Mouse (Mus musculus) kidney, postnatal 0 days (tissue): ENCODE data around the gene Usp40. TPM values are rescaled to one million over a fixed set of nuclear protein-coding genes. Genes with fewer than 3 reads are reported as not detected.
"Not testable (repeated sequence)": the region's sequence is repeated elsewhere in the genome, so short reads cannot be mapped to it uniquely, and the experiment has no call there.

Source experiments
- ATAC-seq: fragments of 200-750 bp; cut with Nextera tagmentation; replicated peaks from 2 replicates; pipeline ENCODE4 v1.8.0; 2017; ENCODE audit warnings: low read depth, moderate number of reproducible peaks, moderate TSS enrichment, moderate library complexity; ENCODE audit not compliant: low FRiP score
- DNase-seq: peaks from one replicate; pipeline ENCODE4 v3.0.0-alpha.2; 2016; ENCODE audit warnings: low spot score
- H3K27ac ChIP-seq: fragments of 300-500 bp; sonication (generic); 2 replicates; pipeline ENCODE4 v1.5.1; 2014; ENCODE audit warnings: mild to moderate bottlenecking
- H3K27me3 ChIP-seq: fragments of 300-500 bp; sonication (generic); 2 replicates; pipeline ENCODE4 v1.6.1; 2014; ENCODE audit warnings: low read length, mixed read lengths; ENCODE audit not compliant: insufficient read depth
- H3K36me3 ChIP-seq: fragments of 300-500 bp; sonication (generic); 2 replicates; pipeline ENCODE4 v1.6.1; 2014; ENCODE audit warnings: low read length, mixed read lengths; ENCODE audit not compliant: insufficient read depth
- H3K4me1 ChIP-seq: fragments of 300-500 bp; sonication (generic); replicated peaks from 2 replicates; pipeline ENCODE4 v1.6.1; 2014; ENCODE audit warnings: antibody characterized with exemption, low read length, mixed read lengths; ENCODE audit not compliant: insufficient read depth
- H3K4me2 ChIP-seq: fragments of 300-500 bp; sonication (generic); 2 replicates; pipeline ENCODE4 v1.6.1; 2014; ENCODE audit warnings: mild to moderate bottlenecking, low read length, moderate library complexity, mixed read lengths
- H3K4me3 ChIP-seq: fragments of 300-500 bp; sonication (generic); replicated peaks from 2 replicates; pipeline ENCODE4 v1.5.1; 2014; ENCODE audit warnings: low read depth, low read length
- H3K9ac ChIP-seq: fragments of 300-500 bp; sonication (generic); 2 replicates; pipeline ENCODE4 v1.6.1; 2014; ENCODE audit warnings: low read depth, low read length
- H3K9me3 ChIP-seq: fragments of 300-500 bp; sonication (generic); replicated peaks from 2 replicates; pipeline ENCODE4 v1.6.1; 2016; ENCODE audit warnings: low read length, inconsistent platforms, mixed read lengths
- CTCF ChIP-seq: IDR thresholded peaks from 2 replicates; pipeline ENCODE4 v1.5.1; 2016; ENCODE audit warnings: antibody characterized with exemption, low read depth, mild to moderate bottlenecking, moderate library complexity
- WGBS: fragments of 180-500 bp; shearing (Covaris S2); extraction: QIAGEN DNeasy Blood & Tissue Kit; methylation state at CpG from one replicate; pipeline ENCODE4 v1.1.7; 2014; 5-methylcytosine and 5-hydroxymethylcytosine counted together
- polyA plus RNA-seq: library from polyadenylated mRNA; unstranded; fragments of >200 nt; fragmentation: Nextera tagmentation; extraction: Ambion mirVana; gene quantifications from 2 replicates; pipeline ENCODE4 v1.2.1, GENCODE M21; 2015

Usp40 gene
- polyA plus RNA-seq: 18.7 and 22.6 TPM in 2 replicates

DNA sequence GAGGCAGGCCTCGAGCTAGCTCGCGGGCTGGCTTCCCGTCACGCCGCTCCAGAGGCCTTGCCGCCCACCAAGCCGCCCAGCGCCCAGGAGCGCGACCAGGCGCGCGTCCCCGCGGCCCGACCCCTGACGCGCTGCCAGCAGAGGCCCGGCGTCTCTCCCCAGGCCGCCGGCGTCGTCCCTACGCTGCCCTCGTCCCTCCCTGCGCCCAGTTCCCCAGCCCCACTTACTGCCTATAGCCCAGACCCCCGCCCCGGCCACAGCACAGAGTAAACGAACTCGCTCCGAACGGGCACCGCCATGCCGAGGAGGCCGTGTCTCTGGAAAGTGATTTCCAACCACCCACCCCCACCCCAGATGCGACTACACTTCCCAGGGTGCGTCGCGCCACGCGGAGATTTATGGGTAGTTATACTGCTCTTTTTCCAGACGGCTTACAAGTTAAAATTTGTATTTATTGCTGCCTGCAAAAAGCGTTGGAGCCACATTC is at the start of gene Usp40:
Gene Usp40, minus strand, starts transcription at position 341 of the 487 bp plus-strand sequence.
- peak; percentile 92 for ATAC-seq
- 0 out of 2 replicates have a peak, but pooled peaks cover 8% of the 10 kb centered on the region for H3K4me1 ChIP-seq

GRCm38 (mm10) chr1:88055088-88055487 is 46.7 kb upstream of the Usp40 start, which contains the start of gene Ugt1a10:
Gene Ugt1a10 (plus strand): TSS chr1:88055388.
- no peaks in the 10 kb centered on the region for H3K4me1 ChIP-seq
- no peak for DNase-seq
- no peak within 1 kb of the TSS for H3K9ac ChIP-seq
- 54% methylated on average over 1 of the region's 1 CpGs for WGBS
- no peak for TF ChIP-seq CTCF
- H3K9me3 ChIP-seq: no peaks in the 10 kb centered on the region
- H3K4me3 ChIP-seq: no peak within 1 kb of the TSS
- H3K36me3 ChIP-seq: no peaks in the 10 kb centered on the region
- no peak within 1 kb of the TSS for H3K27ac ChIP-seq
- no peak for ATAC-seq
- no peak within 1 kb of the TSS for H3K4me2 ChIP-seq
- H3K27me3 ChIP-seq: no peaks in the 10 kb centered on the region

More for the DNA sequence above, at the start of gene Usp40:
- WGBS: under 1% methylated on average over 45 of the region's 45 CpGs
- peak within 1 kb of the TSS; percentile 94 for H3K9ac ChIP-seq
- peak within 1 kb of the TSS; percentile 93 for H3K27ac ChIP-seq
- peaks cover 7% of the 10 kb centered on the region; the same call in 1 of the 2 replicates for H3K36me3 ChIP-seq
- peak; percentile 89 for DNase-seq
- H3K27me3 ChIP-seq: no peaks in the 10 kb centered on the region
- no peak for TF ChIP-seq CTCF
- H3K9me3 ChIP-seq: no peaks in the 10 kb centered on the region
- peak within 1 kb of the TSS; percentile 71 for H3K4me3 ChIP-seq
- peak within 1 kb of the TSS; percentile 80 for H3K4me2 ChIP-seq

- not testable (repeated sequence) for H3K4me2 ChIP-seq, H3K36me3 ChIP-seq, H3K27ac ChIP-seq, H3K4me3 ChIP-seq, H3K4me1 ChIP-seq, H3K9ac ChIP-seq, ATAC-seq, DNase-seq, H3K9me3 ChIP-seq, H3K27me3 ChIP-seq
- 76% methylated on average over 2 of the region's 2 CpGs for WGBS
These were observed 39.1 kb upstream of the Usp40 start for GRCm38 (mm10) chr1:88047408-88047807.

DNA sequence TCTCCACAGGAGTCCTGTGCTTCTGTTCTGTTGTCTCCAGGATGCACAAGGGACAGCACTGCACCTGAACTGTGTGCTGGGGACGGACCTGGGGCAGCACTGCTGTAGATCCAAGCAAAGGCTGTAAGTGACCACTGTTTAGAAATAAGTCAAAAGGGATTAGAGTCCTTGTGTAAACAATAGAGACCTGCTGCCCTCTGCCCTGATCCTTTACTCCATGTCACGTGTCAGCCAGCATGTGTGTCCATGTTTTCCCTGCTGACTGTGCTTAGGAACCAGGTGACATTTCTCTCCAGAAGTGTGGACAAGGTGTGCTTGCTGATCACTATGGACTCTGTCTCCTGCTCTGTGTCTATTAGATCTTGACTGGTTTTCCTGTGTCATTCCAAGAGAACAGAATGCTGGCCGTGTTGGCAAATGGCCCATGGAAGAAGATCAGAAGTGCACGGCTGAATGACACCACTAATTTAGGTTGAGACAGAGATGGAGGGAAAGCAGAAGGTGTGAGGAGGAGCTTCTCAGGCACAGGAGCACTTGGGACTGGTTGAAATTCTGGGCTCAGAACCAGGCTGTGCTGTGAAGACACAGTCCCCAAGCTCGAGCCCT is 36.6 kb upstream of the Usp40 start:
- H3K4me2 ChIP-seq, H3K9ac ChIP-seq, H3K4me3 ChIP-seq, H3K27ac ChIP-seq, H3K36me3 ChIP-seq, H3K27me3 ChIP-seq, DNase-seq, ATAC-seq, H3K9me3 ChIP-seq, H3K4me1 ChIP-seq: not testable (repeated sequence)
- WGBS: 56% methylated on average over 3 of the region's 5 CpGs

GRCm38 (mm10) chr1:88043044-88043443 is 34.7 kb upstream of the Usp40 start:
- H3K27ac ChIP-seq, DNase-seq, H3K27me3 ChIP-seq, H3K4me2 ChIP-seq, H3K36me3 ChIP-seq, H3K4me3 ChIP-seq, H3K9me3 ChIP-seq, H3K9ac ChIP-seq, H3K4me1 ChIP-seq: not testable (repeated sequence)
- peak; percentile 36; the same call in 1 of the 2 replicates for ATAC-seq
- WGBS: 69% methylated on average over 1 of the region's 2 CpGs

DNA sequence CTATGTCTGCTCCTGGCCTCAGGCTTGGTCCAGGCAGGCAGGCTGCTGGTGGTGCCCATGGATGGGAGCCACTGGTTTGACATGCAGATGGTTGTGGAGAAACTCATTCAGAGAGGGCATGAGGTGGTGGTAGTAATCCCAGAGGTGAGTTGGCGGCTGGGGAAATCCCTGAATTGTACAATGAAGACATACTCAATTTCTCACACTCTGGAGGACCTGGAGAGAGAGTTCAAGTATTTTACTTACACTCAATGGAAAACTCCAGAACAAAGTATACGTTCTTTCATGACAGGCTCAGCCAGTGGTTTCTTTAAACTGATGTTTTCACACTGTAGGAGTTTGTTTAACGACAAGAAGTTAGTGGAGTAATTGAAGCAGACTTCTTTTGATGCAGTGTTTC is 16.9 kb upstream of the Usp40 start:
- H3K4me1 ChIP-seq, ATAC-seq, H3K9me3 ChIP-seq, H3K9ac ChIP-seq, H3K36me3 ChIP-seq, DNase-seq, H3K4me2 ChIP-seq, H3K27ac ChIP-seq, H3K4me3 ChIP-seq, H3K27me3 ChIP-seq: not testable (repeated sequence)
- WGBS: 69% methylated on average over 3 of the region's 3 CpGs

DNA sequence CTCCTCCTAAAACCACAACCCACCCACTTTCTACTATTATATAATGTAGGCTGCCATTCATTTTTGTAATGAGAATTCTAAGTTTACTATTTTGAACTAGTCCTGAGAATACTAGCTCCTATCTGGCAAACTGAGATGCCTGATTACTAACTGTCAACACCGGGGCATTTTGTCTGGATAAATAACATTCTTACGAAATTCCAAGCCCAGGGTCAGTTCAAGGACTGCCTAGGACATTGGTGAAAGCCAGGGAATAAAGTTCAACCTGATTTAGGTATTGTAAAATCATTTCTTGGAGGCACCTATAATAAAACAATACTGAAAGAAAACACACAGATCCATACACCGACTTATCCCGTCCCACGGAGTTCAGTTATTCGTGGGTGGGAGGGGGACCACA is 7.0 kb upstream of the Usp40 start:
- no peak overlapping the region for H3K4me3 ChIP-seq
- H3K4me1 ChIP-seq: no peaks in the 10 kb centered on the region
- no peaks in the 10 kb centered on the region for H3K36me3 ChIP-seq
- TF ChIP-seq CTCF: no peak
- no peak for DNase-seq
- no peak overlapping the region for H3K9ac ChIP-seq
- H3K27ac ChIP-seq: no peak overlapping the region
- no peak overlapping the region for H3K4me2 ChIP-seq
- no peaks in the 10 kb centered on the region for H3K9me3 ChIP-seq
- H3K27me3 ChIP-seq: no peaks in the 10 kb centered on the region
- 90% methylated on average over 6 of the region's 6 CpGs for WGBS
- no peak for ATAC-seq
